ENCODE assay signal across 8 mouse cellular contexts in genomic region chr1:66816837-66817452, GRCm38 (mm10). TPM values are rescaled to one million over a fixed set of nuclear protein-coding genes. Genes with fewer than 3 reads are reported as not detected.
DNase-seq lines count a peak whose midpoint lies in the region; ATAC-seq and TF ChIP-seq lines count a peak whose summit lies in the region.

No protein-coding gene starts in this region.

- peak; percentile 20 for ATAC-seq in activated CD4-positive, CD25-positive, alpha-beta regulatory T cell, adult 4 months
- ATAC-seq in common myeloid progenitor, adult 5-6 weeks (replicated peaks; ENCODE audit: low read depth, poor library complexity, severe bottlenecking): peak; percentile 24
- ATAC-seq in megakaryocyte, adult 5-6 weeks (ENCODE audit: poor library complexity, severe bottlenecking): peak; percentile 43

- DNase-seq in gastrocnemius, adult 2 months: peak; percentile 94
- peak; percentile 96 for DNase-seq in induced T-regulatory cell, adult 2 months (ENCODE audit: low read depth)
- DNase-seq in left cerebral cortex, adult 8-10 months (ENCODE audit: low spot score in 2 of 2): peak; percentile 81 to 98
- DNase-seq in right cerebral cortex, adult 18-20 months: peak; percentile 92
- DNase-seq in urinary bladder, adult 2 months (ENCODE audit: low spot score): peak; percentile 97

- peak; percentile 19; the same call in 1 of the 2 replicates for TF ChIP-seq CTCF in gastrocnemius, adult 2 months (IDR thresholded peaks at IDR 0.05)

- peak overlapping the region; percentile 97 for H3K4me3 ChIP-seq in gastrocnemius, adult 2 months

- H3K27ac ChIP-seq in gastrocnemius, adult 2 months: peak overlapping the region; percentile 98

- intact Hi-C loops in gastrocnemius, adult 2 months (cut with DNase I): loop anchor here (2.0 to 5.0 kb wide), 3 partner anchors 35 to 116 kb away; partner anchors contain the start of genes Acadl and Rpe

RNA-seq across cellular contexts. Expression of gene Kansl1l, which starts 0.4 kb away (rescaled TPM):
- polyA plus RNA-seq in activated CD4-positive, CD25-positive, alpha-beta regulatory T cell, adult 4 months (2017; shearing (Covaris generic)): 1 to 10 TPM; 8.8 to 9.8 TPM
- total RNA-seq in common myeloid progenitor, adult 5-6 weeks (2017): 46.3 and 57.1 TPM in 2 replicates
- total RNA-seq in gastrocnemius, adult 2 months (2021): 10 to 100 TPM; 23.2 to 23.8 TPM
- 10 to 100 TPM; 14.5 to 21.5 (median 18.3) TPM for total RNA-seq in left cerebral cortex, adult 8-10 months (2022)
- 23.4 and 24.6 TPM in 2 replicates for total RNA-seq in megakaryocyte, adult 5-6 weeks (2015)
- total RNA-seq in megakaryocyte, adult 5-6 weeks (2017): 17.9 and 24.6 TPM in 2 replicates
- 15.5 and 17.4 TPM in 2 replicates for polyA plus RNA-seq in urinary bladder, adult 2 months (2012; rRNA removed)

RNA-seq across cellular contexts. Expression of gene Acadl, which starts 46.1 kb away (rescaled TPM):
- 10 to 100 TPM; 39.2 to 41.8 TPM for polyA plus RNA-seq in activated CD4-positive, CD25-positive, alpha-beta regulatory T cell, adult 4 months (2017; shearing (Covaris generic))
- 89.4 and 98.8 TPM in 2 replicates for total RNA-seq in common myeloid progenitor, adult 5-6 weeks (2017)
- 100 to 1,000 TPM; 186 to 398 TPM for total RNA-seq in gastrocnemius, adult 2 months (2021)
- total RNA-seq in left cerebral cortex, adult 8-10 months (2022): 10 to 100 TPM; 31.2 to 33.2 (median 32.6) TPM
- 75.7 and 87.7 TPM in 2 replicates for total RNA-seq in megakaryocyte, adult 5-6 weeks (2015)
- total RNA-seq in megakaryocyte, adult 5-6 weeks (2017): 54.4 and 62.6 TPM in 2 replicates
- polyA plus RNA-seq in urinary bladder, adult 2 months (2012; rRNA removed): 102 and 112 TPM in 2 replicates

Comparison
In these comparisons a context has a peak if more than half of its experiments do, and no peak if none do; other contexts are left out.
1. Peak in every context shown above with its lines: DNase-seq, ATAC-seq, H3K4me3 ChIP-seq and H3K27ac ChIP-seq.